Mouse (Mus musculus): ENCODE measurements at regions not wholly inside any gene's neighbourhood (a gene's known extent, or its start where the extent isn't known, plus 50 kb on each side); places are given as distances from the start of the nearest gene placed in this dataset.

GRCm38 (mm10) chr1:64330721-64331120, 201.7 kb upstream of the Creb1 start:
- no peaks in the 10 kb centered on the region for H3K4me1 ChIP-seq (replicated peaks; ENCODE audit: control insufficient read depth, insufficient read depth, low read length)
- no peak overlapping the region for H3K27ac ChIP-seq (ENCODE audit: low read length)
- ATAC-seq (ENCODE audit: low read depth) = no peak
- H3K9me3 ChIP-seq (ENCODE audit: control insufficient read depth, low read length) = no peaks in the 10 kb centered on the region
- 62% methylated on average over 2 of the region's 2 CpGs for WGBS
- no peaks in the 10 kb centered on the region for H3K36me3 ChIP-seq (ENCODE audit: control insufficient read depth, insufficient read depth, low read length)
- no peak overlapping the region for H3K9ac ChIP-seq (ENCODE audit: low read length)
- no peak overlapping the region for H3K4me2 ChIP-seq (ENCODE audit: low read depth, low read length)
- no peaks in the 10 kb centered on the region for H3K27me3 ChIP-seq (ENCODE audit: control insufficient read depth, insufficient read depth, low read depth, low read length)
- no peak overlapping the region for H3K4me3 ChIP-seq (ENCODE audit: low read length)

- Histone ChIP-seq H3K27me3 (ENCODE audit: control insufficient read depth, insufficient read depth, low read depth, low read length) (no peaks in the 10 kb centered on the region), H3K27ac (ENCODE audit: low read length) (no peak overlapping the region), H3K4me2 (ENCODE audit: low read depth, low read length) (no peak overlapping the region), H3K4me3 (ENCODE audit: low read length) (no peak overlapping the region), H3K9ac (ENCODE audit: low read length) (no peak overlapping the region), H3K9me3 (ENCODE audit: control insufficient read depth, low read length) (no peaks in the 10 kb centered on the region), H3K36me3 (ENCODE audit: control insufficient read depth, insufficient read depth, low read length) (no peaks in the 10 kb centered on the region), H3K4me1 (replicated peaks; ENCODE audit: control insufficient read depth, insufficient read depth, low read length) (no peaks in the 10 kb centered on the region)
- no peak for ATAC-seq (ENCODE audit: low read depth)
- 87% methylated on average over 4 of the region's 4 CpGs for WGBS
Measured at GRCm38 (mm10) chr1:64322197-64322596, 200.1 kb upstream of the Klf7 start.

- Histone ChIP-seq H3K9ac (ENCODE audit: low read length) (no peak overlapping the region), H3K27me3 (ENCODE audit: control insufficient read depth, insufficient read depth, low read depth, low read length) (no peaks in the 10 kb centered on the region), H3K4me2 (ENCODE audit: low read depth, low read length) (no peak overlapping the region), H3K9me3 (ENCODE audit: control insufficient read depth, low read length) (no peaks in the 10 kb centered on the region), H3K27ac (ENCODE audit: low read length) (no peak overlapping the region), H3K4me1 (replicated peaks; ENCODE audit: control insufficient read depth, insufficient read depth, low read length) (no peaks in the 10 kb centered on the region), H3K4me3 (ENCODE audit: low read length) (no peak overlapping the region), H3K36me3 (ENCODE audit: control insufficient read depth, insufficient read depth, low read length) (no peaks in the 10 kb centered on the region)
- 57% methylated on average over 3 of the region's 3 CpGs for WGBS
- ATAC-seq (ENCODE audit: low read depth) = no peak
Measured at GRCm38 (mm10) chr1:64319155-64319582, 197.1 kb upstream of the Klf7 start.

- Histone ChIP-seq H3K4me1 (replicated peaks; ENCODE audit: control insufficient read depth, insufficient read depth, low read length) (no peaks in the 10 kb centered on the region), H3K27me3 (ENCODE audit: control insufficient read depth, insufficient read depth, low read depth, low read length) (no peaks in the 10 kb centered on the region), H3K9ac (ENCODE audit: low read length) (no peak overlapping the region), H3K36me3 (ENCODE audit: control insufficient read depth, insufficient read depth, low read length) (no peaks in the 10 kb centered on the region), H3K9me3 (ENCODE audit: control insufficient read depth, low read length) (no peaks in the 10 kb centered on the region), H3K4me2 (ENCODE audit: low read depth, low read length) (no peak overlapping the region), H3K27ac (ENCODE audit: low read length) (no peak overlapping the region), H3K4me3 (ENCODE audit: low read length) (no peak overlapping the region)
- ATAC-seq (ENCODE audit: low read depth) = no peak
- WGBS = 66% methylated on average over 8 of the region's 8 CpGs
Measured at GRCm38 (mm10) chr1:64318440-64319154, 196.5 kb upstream of the Klf7 start.

- ATAC-seq (ENCODE audit: low read depth) = no peak
- no peaks in the 10 kb centered on the region for H3K27me3 ChIP-seq (ENCODE audit: control insufficient read depth, insufficient read depth, low read depth, low read length)
- H3K4me1 ChIP-seq (replicated peaks; ENCODE audit: control insufficient read depth, insufficient read depth, low read length) = no peaks in the 10 kb centered on the region
- H3K4me2 ChIP-seq (ENCODE audit: low read depth, low read length) = no peak overlapping the region
- no peaks in the 10 kb centered on the region for H3K9me3 ChIP-seq (ENCODE audit: control insufficient read depth, low read length)
- H3K27ac ChIP-seq (ENCODE audit: low read length) = no peak overlapping the region
- WGBS = 62% methylated on average over 5 of the region's 5 CpGs
- no peak overlapping the region for H3K9ac ChIP-seq (ENCODE audit: low read length)
- H3K4me3 ChIP-seq (ENCODE audit: low read length) = no peak overlapping the region
- H3K36me3 ChIP-seq (ENCODE audit: control insufficient read depth, insufficient read depth, low read length) = no peaks in the 10 kb centered on the region
Measured at GRCm38 (mm10) chr1:64317032-64317636, 195.1 kb upstream of the Klf7 start.

- H3K4me3 ChIP-seq (ENCODE audit: low read length) = no peak overlapping the region
- H3K27ac ChIP-seq (ENCODE audit: low read length) = no peak overlapping the region
- ATAC-seq (ENCODE audit: low read depth) = no peak
- H3K9ac ChIP-seq (ENCODE audit: low read length) = no peak overlapping the region
- H3K9me3 ChIP-seq (ENCODE audit: control insufficient read depth, low read length) = no peaks in the 10 kb centered on the region
- WGBS = 29% methylated on average over 3 of the region's 3 CpGs
- H3K4me1 ChIP-seq (replicated peaks; ENCODE audit: control insufficient read depth, insufficient read depth, low read length) = no peaks in the 10 kb centered on the region
- no peaks in the 10 kb centered on the region for H3K27me3 ChIP-seq (ENCODE audit: control insufficient read depth, insufficient read depth, low read depth, low read length)
- H3K4me2 ChIP-seq (ENCODE audit: low read depth, low read length) = no peak overlapping the region
- H3K36me3 ChIP-seq (ENCODE audit: control insufficient read depth, insufficient read depth, low read length) = no peaks in the 10 kb centered on the region
Measured at GRCm38 (mm10) chr1:64311371-64311770, 189.3 kb upstream of the Klf7 start.

- WGBS = 84% methylated on average over 15 of the region's 15 CpGs
- Histone ChIP-seq H3K4me2 (ENCODE audit: low read depth, low read length) (no peak overlapping the region), H3K27ac (ENCODE audit: low read length) (0 out of 2 replicates have a peak overlapping the region, but pooled peaks have one; percentile 22), H3K9ac (ENCODE audit: low read length) (no peak overlapping the region), H3K36me3 (ENCODE audit: control insufficient read depth, insufficient read depth, low read length) (no peaks in the 10 kb centered on the region), H3K27me3 (ENCODE audit: control insufficient read depth, insufficient read depth, low read depth, low read length) (no peaks in the 10 kb centered on the region), H3K4me3 (ENCODE audit: low read length) (no peak overlapping the region), H3K4me1 (replicated peaks; ENCODE audit: control insufficient read depth, insufficient read depth, low read length) (peaks cover 3% of the 10 kb centered on the region), H3K9me3 (ENCODE audit: control insufficient read depth, low read length) (no peaks in the 10 kb centered on the region)
- ATAC-seq (ENCODE audit: low read depth) = no peak; the same call in 1 of the 2 replicates
Measured at GRCm38 (mm10) chr1:64308560-64308959, 186.5 kb upstream of the Klf7 start.

- no peaks in the 10 kb centered on the region for H3K27me3 ChIP-seq (ENCODE audit: control insufficient read depth, insufficient read depth, low read depth, low read length)
- H3K4me2 ChIP-seq (ENCODE audit: low read depth, low read length) = no peak overlapping the region
- ATAC-seq (ENCODE audit: low read depth) = no peak
- no peak overlapping the region for H3K9ac ChIP-seq (ENCODE audit: low read length)
- H3K4me1 ChIP-seq (replicated peaks; ENCODE audit: control insufficient read depth, insufficient read depth, low read length) = peaks cover 3% of the 10 kb centered on the region
- H3K4me3 ChIP-seq (ENCODE audit: low read length) = no peak overlapping the region
- H3K36me3 ChIP-seq (ENCODE audit: control insufficient read depth, insufficient read depth, low read length) = no peaks in the 10 kb centered on the region
- 37% methylated on average over 10 of the region's 10 CpGs for WGBS
- H3K9me3 ChIP-seq (ENCODE audit: control insufficient read depth, low read length) = no peaks in the 10 kb centered on the region
- 0 out of 2 replicates have a peak overlapping the region, but pooled peaks have one; percentile 22 for H3K27ac ChIP-seq (ENCODE audit: low read length)
Measured at GRCm38 (mm10) chr1:64308088-64308487, 186.0 kb upstream of the Klf7 start.

- H3K36me3 ChIP-seq (ENCODE audit: control insufficient read depth, insufficient read depth, low read length) = no peaks in the 10 kb centered on the region
- WGBS = 27% methylated on average over 13 of the region's 13 CpGs
- peak; percentile 85 for ATAC-seq (ENCODE audit: low read depth)
- H3K9me3 ChIP-seq (ENCODE audit: control insufficient read depth, low read length) = no peaks in the 10 kb centered on the region
- H3K4me1 ChIP-seq (replicated peaks; ENCODE audit: control insufficient read depth, insufficient read depth, low read length) = peaks cover 3% of the 10 kb centered on the region
- H3K4me2 ChIP-seq (ENCODE audit: low read depth, low read length) = peak overlapping the region; percentile 38
- H3K9ac ChIP-seq (ENCODE audit: low read length) = 0 out of 2 replicates have a peak overlapping the region, but pooled peaks have one; percentile 5
- H3K27me3 ChIP-seq (ENCODE audit: control insufficient read depth, insufficient read depth, low read depth, low read length) = no peaks in the 10 kb centered on the region
- H3K27ac ChIP-seq (ENCODE audit: low read length) = peak overlapping the region; percentile 89
- no peak overlapping the region for H3K4me3 ChIP-seq (ENCODE audit: low read length)
Measured at GRCm38 (mm10) chr1:64305427-64306213, 183.5 kb upstream of the Klf7 start.

All from lung, embryonic 16.5 days (tissue).